Mouse (Mus musculus): ENCODE measurements around the gene Oas1a. TPM values are rescaled to one million over a fixed set of nuclear protein-coding genes. Genes with fewer than 3 reads are reported as not detected.

Oas1a gene
- total RNA-seq, 2 experiments from 2014 or later: 0.26 to 0.27 TPM

GRCm38 (mm10) chr5:120847067-120847466 lies 60.3 kb downstream of the Oas1a start, which contains the start of gene Oas1f:
Gene Oas1f (plus strand): TSS chr5:120847367.
- DNase-seq (ENCODE audit: extremely low spot score in 1 of 2, low spot score in 1 of 2): no peak

Small RNA genes within 50 kb of the gene (microRNA-seq; reads per million reads assigned to microRNA genes)
- gene Gm22907: 0 reads per million in 2 experiments

Other genes starting within 250 kb of the Oas1a start
- gene Dtx1, start 195.6 kb downstream of the Oas1a start, total RNA-seq (2021): 10 to 100 TPM; 67.2 to 78.5 TPM
- under 1 TPM in 1 of 2 experiments, not detected in 1; 0.10 TPM for gene Oas2, start 157.7 kb downstream of the Oas1a start, total RNA-seq (2021)
- not detected for gene Oas3, start 129.9 kb downstream of the Oas1a start, total RNA-seq (2021)
- gene Oas1e, start 112.0 kb downstream of the Oas1a start, total RNA-seq (2021): not detected
- gene Oas1c, start 95.0 kb downstream of the Oas1a start, total RNA-seq (2021): 1 to 10 TPM in 1 of 2 experiments, under 1 TPM in 1; 0.81 to 1.3 TPM
- gene Oas1f, start 60.2 kb downstream of the Oas1a start, total RNA-seq (2021): not detected
- gene Oas1h, start 46.1 kb downstream of the Oas1a start, total RNA-seq (2021): not detected
- gene Oas1g, start 19.9 kb downstream of the Oas1a start, total RNA-seq (2021): not detected
- not detected for gene Oas1d, start 7.0 kb upstream of the Oas1a start, total RNA-seq (2021)
- 100 to 1,000 TPM; 203 to 233 TPM for gene Rph3a, start 102.6 kb upstream of the Oas1a start, total RNA-seq (2021)

Data from layer of hippocampus, postnatal 25 days (tissue).